Comparison of ENCODE assay signal across 17 mouse cellular contexts in genomic region chr11:32210623-32211022, GRCm38 (mm10). TPM values are rescaled to one million over a fixed set of nuclear protein-coding genes. Genes with fewer than 3 reads are reported as not detected.
"Had no signal": no experiment of that assay in that cellular context is flagged by ENCODE, and none has a peak within 500 bp of the region (broad histone marks: within the 10 kb centered on the region; RNA-seq: fewer than 3 reads in every experiment).

No protein-coding gene starts in this region.

- ATAC-seq: midbrain, embryonic 13.5 days had no signal

- H3K27me3 ChIP-seq: lung, embryonic 15.5 days; midbrain, embryonic 13.5 days; neural tube, embryonic 15.5 days had no signal

- H3K4me2 ChIP-seq: liver, embryonic 11.5 days; lung, embryonic 15.5 days; midbrain, embryonic 13.5 days; neural tube, embryonic 15.5 days had no signal

- DNase-seq: kidney, postnatal 10 days; kidney, postnatal 4 days; right cerebral cortex, adult 18-20 months; right cerebral cortex, postnatal 25 days; thymus, adult 18-20 months; thymus, postnatal 14 days had no signal

- H3K9ac ChIP-seq: lung, embryonic 15.5 days; midbrain, embryonic 13.5 days; neural tube, embryonic 15.5 days had no signal

- H3K27ac ChIP-seq: layer of hippocampus, adult 2 months; lung, embryonic 15.5 days; midbrain, embryonic 13.5 days; neural tube, embryonic 15.5 days had no signal

- H3K9me3 ChIP-seq: lung, embryonic 15.5 days; midbrain, embryonic 13.5 days; neural tube, embryonic 15.5 days had no signal

- H3K4me3 ChIP-seq: layer of hippocampus, adult 2 months; lung, embryonic 15.5 days; midbrain, embryonic 13.5 days; myocyte; neural tube, embryonic 15.5 days had no signal

RNA-seq across cellular contexts. Expression of gene Il9r, which starts 10.5 kb away (rescaled TPM):
- total RNA-seq: layer of hippocampus, adult 2 months; layer of hippocampus, postnatal 10 days; left cerebral cortex, postnatal 36 days; megakaryocyte-erythroid progenitor cell, adult 5-6 weeks had no signal
- polyA plus RNA-seq: kidney, embryonic 14.5 days; liver, embryonic 16.5 days; midbrain, embryonic 13.5 days; neural tube, embryonic 15.5 days had no signal

RNA-seq across cellular contexts. Expression of gene Rhbdf1, which starts 11.5 kb away (rescaled TPM):
- total RNA-seq: megakaryocyte-erythroid progenitor cell, adult 5-6 weeks had no signal
